Mouse (Mus musculus) liver, adult 2 months (tissue): ENCODE results near the gene Ifi209. TPM values are rescaled to one million over a fixed set of nuclear protein-coding genes. Genes with fewer than 3 reads are reported as not detected.

Experiments used
- DNase-seq: peaks from one replicate; pipeline ENCODE4 v3.0.0-alpha.2; 2011; ENCODE audit warnings: low read depth, low spot score; ENCODE audit errors: extremely low read depth
- H3K27ac ChIP-seq: fragments of 200-500 bp; replicated peaks from 2 replicates; pipeline ENCODE4 v1.5.1; 2012; ENCODE audit warnings: low read depth, mild to moderate bottlenecking, control low read depth, inconsistent platforms, low read length; ENCODE audit not compliant: insufficient read depth
- H3K27me3 ChIP-seq: fragments of 200-500 bp; 2 replicates; pipeline ENCODE4 v1.6.1; 2012; ENCODE audit warnings: mild to moderate bottlenecking, moderate library complexity, low read length, inconsistent platforms; ENCODE audit not compliant: control insufficient read depth, insufficient read depth
- H3K36me3 ChIP-seq: fragments of 200-500 bp; 2 replicates; pipeline ENCODE4 v1.6.1; 2012; ENCODE audit warnings: low read length, inconsistent platforms; ENCODE audit not compliant: control insufficient read depth, insufficient read depth
- H3K4me1 ChIP-seq: fragments of 200-500 bp; 2 replicates; pipeline ENCODE4 v1.6.1; 2011; ENCODE audit warnings: low read length; ENCODE audit not compliant: control insufficient read depth, insufficient read depth
- H3K4me3 ChIP-seq: fragments of 200-500 bp; 2 replicates; pipeline ENCODE4 v1.5.1; 2011; ENCODE audit warnings: low read depth, mild to moderate bottlenecking, control low read depth, low read length, moderate library complexity; ENCODE audit not compliant: insufficient read depth
- H3K79me2 ChIP-seq: fragments of 200-500 bp; 2 replicates; pipeline ENCODE4 v1.6.1; 2012; ENCODE audit warnings: inconsistent platforms, mild to moderate bottlenecking, low read length, moderate library complexity; ENCODE audit not compliant: control insufficient read depth, insufficient read depth
- H3K9ac ChIP-seq: fragments of 200-500 bp; 2 replicates; pipeline ENCODE4 v1.6.1; 2012; ENCODE audit warnings: low read depth, mild to moderate bottlenecking, control low read depth, inconsistent platforms, low read length
- CTCF ChIP-seq: fragments of 200-500 bp; IDR thresholded peaks from 2 replicates; pipeline ENCODE4 v1.5.1; 2011; ENCODE audit warnings: low read depth, low read length, control low read depth
- POLR2A ChIP-seq: fragments of 200-500 bp; IDR thresholded peaks from 2 replicates; pipeline ENCODE4 v1.6.1; 2011; ENCODE audit warnings: low read length, control low read depth; ENCODE audit not compliant: insufficient read depth; ENCODE audit errors: extremely low read depth
- WGBS: fragments of 180-500 bp; shearing (Covaris S2); methylation state at CpG from one replicate; pipeline ENCODE4 v1.1.7; 2018; 5-methylcytosine and 5-hydroxymethylcytosine counted together
- polyA plus RNA-seq: library from polyadenylated mRNA; depleted of rRNA; stranded (reverse); fragments of >200 nt; gene quantifications from 2 replicates; pipeline ENCODE4 v1.2.3, GENCODE M21; 2012; rRNA removed
- total RNA-seq: library from RNA; depleted of rRNA; stranded (reverse); fragments of >200 nt; gene quantifications from 2 replicates; pipeline ENCODE4 v1.2.3, GENCODE M21; 2014; rRNA removed

Gene Ifi209
- total and polyA plus RNA-seq, 2 experiments, result 0.35 to 1.8 TPM

DNA sequence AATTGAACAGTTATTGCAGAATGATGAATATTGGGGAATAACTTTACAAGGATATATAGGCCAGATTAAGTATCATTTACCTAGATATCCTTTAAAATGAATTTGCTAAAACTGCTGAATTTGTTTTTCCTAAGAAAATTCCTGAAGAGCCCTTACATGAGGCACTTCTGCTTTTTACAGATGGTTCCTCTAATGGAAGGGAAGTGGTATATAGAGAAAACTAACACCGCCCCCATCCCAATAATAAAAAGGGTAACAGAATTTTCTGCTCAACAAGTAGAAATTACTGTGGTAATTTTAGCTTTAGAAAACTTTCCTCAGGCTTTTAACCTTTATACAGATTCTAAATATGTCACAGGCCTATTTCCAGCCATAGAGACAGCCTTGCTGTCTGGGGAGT, 63.6 kb downstream of the Ifi209 start:
- Histone ChIP-seq H3K36me3 (no peaks in the 10 kb centered on the region), H3K27me3 (no peaks in the 10 kb centered on the region), H3K9ac (no peak overlapping the region), H3K27ac (no peak overlapping the region), H3K4me1 (no peaks in the 10 kb centered on the region), H3K79me2 (no peaks in the 10 kb centered on the region), H3K4me3 (no peak overlapping the region)
- 95% methylated on average over 1 of the region's 1 CpGs for WGBS
- peak; percentile 6 for DNase-seq
- TF ChIP-seq CTCF (no peak), POLR2A (no peak)

Other genes with a start within 250 kb of the Ifi209 start
- 0.67 and 1.4 TPM in 2 replicates for gene Ifi206, start 139.9 kb upstream of the Ifi209 start, total RNA-seq
- gene Ifi206, start 139.9 kb upstream of the Ifi209 start, polyA plus RNA-seq, result 0.26 and 1.3 TPM in 2 replicates
- 0.13 and 0.37 TPM in 2 replicates for gene Ifi214, start 95.0 kb upstream of the Ifi209 start, total RNA-seq
- not detected in 2 replicates for gene Ifi214, start 95.0 kb upstream of the Ifi209 start, polyA plus RNA-seq
- 3.0 and 5.5 TPM in 2 replicates for gene Ifi213, start 31.6 kb upstream of the Ifi209 start, total RNA-seq
- gene Ifi213, start 31.6 kb upstream of the Ifi209 start, polyA plus RNA-seq, result 0.20 and 1.4 TPM in 2 replicates
- 0.13 and 0.18 TPM in 2 replicates for gene Ifi208, start 42.8 kb downstream of the Ifi209 start, total RNA-seq
- 0.50 and 0.83 TPM in 2 replicates for gene Ifi208, start 42.8 kb downstream of the Ifi209 start, polyA plus RNA-seq
- 2.8 and 3.3 TPM in 2 replicates for gene Ifi207, start 110.8 kb downstream of the Ifi209 start, total RNA-seq
- gene Ifi207, start 110.8 kb downstream of the Ifi209 start, polyA plus RNA-seq, result 1.2 and 2.8 TPM in 2 replicates
- 10.2 and 17.7 TPM in 2 replicates for gene Ifi204, start 136.0 kb downstream of the Ifi209 start, total RNA-seq
- gene Ifi204, start 136.0 kb downstream of the Ifi209 start, polyA plus RNA-seq, result 0.41 and 0.99 TPM in 2 replicates